Mouse (Mus musculus): ENCODE measurements around the gene Dpp6.
"Not testable (repeated sequence)": the region's sequence is repeated elsewhere in the genome, so short reads cannot be mapped to it uniquely, and the experiment has no call there.

Dpp6 gene

DNA sequence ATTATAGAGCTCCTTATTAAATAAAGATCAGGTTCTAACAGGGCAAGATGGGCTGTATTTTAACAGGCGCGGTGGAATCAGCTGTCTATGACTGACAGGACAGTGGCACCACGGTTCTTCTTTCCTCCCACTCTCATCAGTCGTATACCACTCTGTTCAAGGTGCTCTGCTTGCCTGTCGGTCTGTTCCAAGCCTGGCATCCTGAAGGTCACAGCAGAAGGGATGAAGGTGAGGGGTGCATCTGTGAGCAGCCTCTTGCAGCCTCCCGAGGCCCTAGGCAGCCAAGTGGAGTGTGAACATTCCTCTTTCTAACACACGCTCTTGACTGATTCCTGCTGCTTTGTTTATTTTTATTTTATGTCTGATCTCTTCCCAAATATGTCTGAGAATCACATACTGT is 591.9 kb downstream of the Dpp6 start:
- no peak for DNase-seq

DNA sequence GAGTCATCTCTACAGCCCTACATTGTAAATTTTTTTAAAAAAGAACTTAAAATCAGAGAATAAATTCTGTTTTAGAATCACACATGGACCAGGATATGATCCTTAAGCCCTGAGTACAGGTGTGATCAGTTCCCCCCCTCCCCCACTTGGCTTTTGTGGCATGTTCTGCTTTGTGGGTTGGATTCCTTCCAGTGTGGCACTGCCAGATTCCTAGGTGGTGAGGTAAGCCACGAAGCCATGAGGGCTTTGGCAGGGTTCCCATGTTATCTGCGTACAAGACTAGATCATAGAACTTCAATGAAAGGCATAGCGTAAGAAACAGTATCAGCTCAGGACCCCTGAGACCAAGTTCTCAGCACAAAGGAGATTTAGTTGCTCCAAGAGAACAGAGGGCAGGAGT is 596.0 kb downstream of the Dpp6 start:
- peak; percentile 51 for DNase-seq

DNA sequence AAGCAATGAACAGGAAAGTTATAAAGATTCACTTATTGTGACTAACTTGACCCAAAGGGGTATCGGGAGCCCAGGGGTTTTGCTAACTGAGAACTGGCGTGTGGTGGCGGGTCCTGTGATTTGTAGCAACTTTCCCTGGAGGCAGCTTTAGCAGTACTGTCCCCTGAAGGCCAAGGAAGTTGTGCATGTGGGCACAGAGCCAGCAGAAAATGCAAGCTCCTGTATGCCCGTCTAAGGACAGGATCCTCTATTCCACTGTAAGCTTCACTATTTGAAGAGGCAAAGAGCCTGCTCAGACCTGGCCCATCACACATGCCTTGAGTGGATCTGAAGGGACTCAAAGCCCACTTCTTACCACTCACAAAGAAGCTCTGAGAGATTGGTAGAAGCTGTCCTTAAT is 598.5 kb downstream of the Dpp6 start:
- DNase-seq = peak; percentile 3

DNA sequence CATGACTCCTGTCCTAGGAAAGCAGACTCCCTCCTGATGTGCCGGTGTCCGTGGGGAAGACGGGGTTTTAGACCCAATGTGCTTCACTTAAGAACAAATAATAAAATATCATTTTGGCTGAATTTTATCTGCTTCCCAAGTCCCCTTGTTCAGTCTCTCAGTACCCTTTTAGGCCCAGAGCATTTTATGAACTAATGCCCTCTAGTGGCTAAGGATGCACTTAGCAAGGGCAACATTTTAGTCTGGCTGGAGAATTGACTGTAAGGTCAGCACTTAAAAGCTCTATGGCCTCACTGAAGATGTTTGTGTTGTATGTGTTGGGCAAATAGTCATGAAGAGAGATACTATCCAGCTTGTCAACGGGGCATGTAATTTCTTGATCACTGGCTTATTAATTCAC is 599.6 kb downstream of the Dpp6 start:
- DNase-seq = peak; percentile 5

DNA sequence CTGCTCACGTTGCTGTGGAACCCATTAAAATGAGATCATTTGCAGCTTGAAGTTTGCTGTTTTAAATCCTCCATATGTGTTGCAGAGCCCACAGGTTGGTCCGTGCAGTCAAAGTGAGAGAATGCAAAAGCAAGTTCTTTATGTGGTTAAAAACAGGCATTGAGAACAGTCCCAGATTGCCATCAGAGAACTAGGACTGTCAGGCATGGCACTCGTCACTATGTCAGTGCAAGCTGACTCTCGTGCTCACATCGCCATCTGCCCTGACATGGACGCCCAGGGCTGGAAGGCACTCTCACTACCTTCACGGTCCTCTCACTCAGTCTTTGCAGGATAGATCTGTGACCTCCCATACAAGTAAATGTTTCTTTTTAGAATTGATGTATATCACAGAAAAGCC is 600.4 kb downstream of the Dpp6 start:
- no peak for DNase-seq

DNA sequence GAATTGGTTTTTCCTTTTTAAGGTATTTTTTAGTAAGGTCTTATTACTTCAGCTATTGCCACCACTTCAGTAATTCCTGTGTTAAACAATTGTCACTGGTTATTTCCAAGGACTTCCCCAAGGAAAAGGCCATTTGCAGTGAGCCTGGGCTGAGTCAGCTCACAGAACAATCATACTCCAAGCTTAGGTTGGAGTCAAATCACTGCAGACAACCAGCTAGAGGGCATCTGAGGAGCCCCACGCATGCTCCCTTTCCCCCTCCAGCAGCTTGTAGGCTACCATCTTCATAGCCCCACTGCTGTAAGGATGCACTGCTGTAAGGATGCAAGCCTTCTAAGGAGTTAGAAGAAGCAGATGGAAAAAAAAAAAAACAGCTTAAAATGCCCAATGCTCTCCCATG is 601.9 kb downstream of the Dpp6 start:
- DNase-seq = no peak

DNA sequence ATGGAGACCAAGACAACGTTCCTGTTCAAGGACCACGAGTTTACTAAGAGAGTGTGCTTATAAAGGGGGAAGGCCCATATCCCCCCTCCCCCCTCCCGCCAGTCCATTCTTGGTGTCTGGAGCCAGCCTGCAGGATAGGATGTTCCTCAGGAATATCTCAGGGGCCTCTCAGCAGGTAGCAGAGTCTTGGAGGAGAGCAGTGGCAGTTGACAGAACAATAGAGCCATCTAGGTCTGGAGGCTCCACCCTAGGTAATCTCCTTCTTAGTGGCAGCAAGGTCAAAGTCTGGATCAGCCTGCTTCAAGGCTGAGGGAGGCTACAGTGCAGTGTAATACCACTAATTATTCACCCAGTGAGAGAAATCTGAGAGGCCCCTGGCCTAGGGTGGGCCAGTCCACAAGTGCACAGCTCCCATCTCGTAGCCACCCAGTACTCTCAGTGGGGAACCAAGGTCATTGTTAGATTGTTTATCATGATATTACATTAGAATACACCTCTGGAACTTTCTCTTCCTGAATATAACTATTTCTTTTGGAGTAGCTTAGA is 604.2 kb downstream of the Dpp6 start:
- DNase-seq = no peak

DNA sequence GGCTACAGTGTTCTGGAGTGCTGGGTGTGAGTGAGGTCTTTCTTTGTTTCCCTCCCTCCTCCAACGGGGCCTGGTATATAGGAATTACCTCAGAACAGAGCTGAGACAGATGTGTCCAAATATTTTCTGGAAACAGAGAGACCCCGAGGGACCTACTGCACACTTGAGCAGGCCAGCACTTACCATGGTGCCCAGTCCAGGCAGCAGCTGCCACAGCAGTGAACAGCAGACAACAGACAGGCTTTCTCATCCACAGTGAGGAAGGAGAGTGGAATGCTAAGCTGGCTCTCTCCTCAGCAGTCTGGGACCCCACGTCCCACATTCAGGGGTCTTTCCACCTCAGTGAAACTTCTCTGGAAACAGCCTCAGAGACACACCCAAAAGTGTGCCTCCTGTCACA is 606.8 kb downstream of the Dpp6 start:
- DNase-seq = no peak

DNA sequence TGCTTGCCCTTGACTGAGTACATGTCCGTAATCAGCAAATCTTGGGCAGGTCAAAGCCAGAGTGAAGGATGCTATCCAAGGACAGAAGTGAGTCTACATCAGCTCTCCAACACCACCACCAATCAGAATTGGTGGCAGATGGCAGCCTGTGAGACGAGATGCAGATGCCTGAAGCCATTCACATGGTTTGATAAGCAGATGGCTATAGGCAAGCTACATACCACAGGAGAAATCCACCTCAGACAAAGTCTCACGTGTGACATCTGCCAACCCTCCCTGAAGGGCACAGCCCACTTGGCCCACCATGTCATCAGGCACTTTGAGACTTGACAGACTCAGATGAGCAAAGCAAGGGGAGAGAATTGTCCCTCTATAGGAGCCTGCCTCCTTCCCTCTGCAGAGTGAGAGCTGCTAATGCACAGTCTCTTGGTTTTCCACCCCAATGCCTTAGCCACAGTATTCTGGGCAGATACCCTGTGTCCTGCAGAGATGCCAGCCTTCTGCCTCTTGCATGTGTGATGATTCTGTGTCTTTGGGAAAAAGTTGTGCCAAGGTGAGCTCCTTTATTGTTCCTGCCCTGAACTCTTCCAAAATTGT is 607.6 kb downstream of the Dpp6 start:
- no peak for DNase-seq

DNA sequence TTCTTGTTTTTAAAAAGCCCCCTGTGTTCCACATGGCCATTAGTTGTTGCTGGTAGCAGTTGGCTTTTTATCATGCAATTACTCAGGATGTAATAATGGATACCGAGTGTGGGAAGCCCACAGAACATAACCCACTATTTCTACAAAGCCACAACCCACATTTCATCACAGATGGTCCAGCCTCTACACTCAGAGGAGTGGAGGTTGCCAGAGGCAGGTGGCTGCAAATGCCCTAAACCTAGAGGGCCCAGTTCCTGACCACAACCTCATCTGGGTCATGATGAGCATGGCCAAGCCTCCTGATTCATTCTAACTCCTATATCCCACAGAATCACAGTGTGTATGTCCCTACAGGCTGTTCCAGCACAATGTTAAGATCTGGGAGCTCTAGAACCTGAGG is 609.2 kb downstream of the Dpp6 start:
- no peak for DNase-seq

DNA sequence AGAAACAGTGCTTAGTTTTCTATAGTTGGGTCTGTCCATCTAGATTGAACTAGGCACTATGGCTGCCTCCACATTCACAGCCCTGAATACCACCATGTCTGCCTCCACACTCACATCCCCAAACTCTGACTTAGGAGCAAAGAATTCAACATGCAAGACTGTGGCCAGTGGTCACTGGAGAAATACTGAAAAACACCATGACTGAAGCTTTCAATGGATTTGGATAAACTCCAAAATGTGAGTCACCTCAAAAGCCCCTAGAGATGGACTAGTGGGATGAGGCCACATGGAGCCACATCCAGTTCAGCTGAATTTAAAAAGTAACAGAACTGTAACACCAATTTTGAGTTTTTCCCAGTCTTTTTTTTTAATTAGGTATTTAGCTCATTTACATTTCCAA is 616.6 kb downstream of the Dpp6 start:
- no peak for DNase-seq

DNA sequence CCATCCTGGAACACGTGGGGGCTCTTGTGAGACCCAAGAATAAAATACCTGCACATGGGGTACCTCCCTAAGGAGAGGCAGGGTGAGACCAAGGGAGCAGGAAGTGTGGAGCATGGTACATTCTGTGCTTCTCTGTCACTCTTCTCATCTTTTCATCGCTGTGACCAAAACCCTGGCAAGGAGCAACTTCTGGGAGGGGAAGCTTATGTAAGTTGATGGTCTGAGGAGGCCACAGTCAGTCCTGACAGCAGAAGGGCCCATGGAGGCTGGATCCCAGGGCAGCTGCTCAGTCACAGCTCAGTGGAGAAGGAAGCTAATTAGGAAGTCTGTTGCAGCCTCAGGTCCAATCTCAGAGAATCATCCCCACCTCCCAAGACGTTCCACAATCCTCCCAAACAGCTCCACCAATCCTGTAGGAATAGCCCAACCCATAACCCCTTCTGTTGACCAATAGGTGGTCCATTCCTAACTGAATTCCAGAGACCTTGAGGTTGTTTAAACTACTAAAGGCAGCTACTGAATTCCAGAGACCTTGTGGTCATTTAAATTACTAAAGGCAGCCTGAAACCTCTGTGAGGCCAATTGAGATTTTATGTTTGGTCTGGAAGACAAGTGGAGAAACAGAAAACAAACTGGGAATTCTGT is 636.3 kb downstream of the Dpp6 start:
- no peak for DNase-seq

DNA sequence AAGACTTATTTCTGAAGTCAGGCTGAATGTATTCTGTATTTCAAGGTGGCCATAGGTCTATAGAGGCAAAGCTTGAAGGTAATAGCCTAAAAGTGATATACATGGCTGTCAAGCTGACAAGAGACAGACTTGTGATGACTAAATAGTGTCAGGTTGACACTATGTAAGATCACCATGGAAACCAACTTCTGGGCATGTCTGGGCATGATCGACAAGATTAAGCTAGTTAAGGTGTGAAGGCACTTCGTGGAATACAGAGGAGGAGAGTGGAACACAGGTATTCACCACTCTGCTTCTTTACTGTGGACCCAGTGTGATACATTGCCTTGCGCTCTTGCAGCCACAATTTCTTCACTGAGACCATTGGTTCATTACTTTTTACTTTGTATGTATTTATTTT is 637.4 kb downstream of the Dpp6 start:
- DNase-seq = no peak

DNA sequence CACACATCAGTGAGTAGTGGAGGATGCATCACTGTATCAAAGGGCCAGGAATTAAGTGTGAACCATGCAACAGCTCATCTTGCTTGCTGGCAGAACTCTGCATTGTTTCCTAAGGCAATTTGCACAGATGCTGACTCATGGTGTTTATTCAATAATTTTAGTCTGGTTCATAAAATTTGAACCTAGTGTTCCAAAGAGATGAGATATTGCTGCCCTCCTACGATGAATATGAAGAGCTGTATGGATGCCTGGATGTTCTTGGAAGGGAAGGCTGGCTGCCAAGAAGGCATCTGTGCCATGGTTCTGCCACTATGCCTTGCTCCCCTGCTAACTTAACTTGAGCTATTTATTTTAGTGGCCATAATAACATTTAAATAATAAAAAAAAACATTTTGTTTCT is 640.0 kb downstream of the Dpp6 start:
- DNase-seq = no peak

DNA sequence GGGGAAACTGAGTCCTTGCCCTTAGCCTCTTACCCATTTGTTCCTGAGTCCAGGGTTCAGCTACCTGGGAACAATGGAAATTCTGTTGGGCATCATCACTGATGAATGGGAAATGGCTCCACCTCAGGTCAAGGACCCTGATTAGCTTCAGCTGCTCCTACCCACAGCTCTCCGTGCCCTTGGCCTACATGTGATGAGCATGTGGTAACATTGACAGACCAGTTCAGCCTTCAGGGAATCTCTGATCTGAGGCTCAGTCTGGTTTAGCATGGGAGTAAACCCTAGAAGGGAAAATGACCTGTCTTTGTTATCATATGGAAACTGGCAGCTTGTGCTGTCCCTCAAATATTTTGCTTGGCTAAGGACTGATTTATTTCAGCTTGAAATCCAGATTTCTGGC is 640.7 kb downstream of the Dpp6 start:
- DNase-seq = no peak

DNA sequence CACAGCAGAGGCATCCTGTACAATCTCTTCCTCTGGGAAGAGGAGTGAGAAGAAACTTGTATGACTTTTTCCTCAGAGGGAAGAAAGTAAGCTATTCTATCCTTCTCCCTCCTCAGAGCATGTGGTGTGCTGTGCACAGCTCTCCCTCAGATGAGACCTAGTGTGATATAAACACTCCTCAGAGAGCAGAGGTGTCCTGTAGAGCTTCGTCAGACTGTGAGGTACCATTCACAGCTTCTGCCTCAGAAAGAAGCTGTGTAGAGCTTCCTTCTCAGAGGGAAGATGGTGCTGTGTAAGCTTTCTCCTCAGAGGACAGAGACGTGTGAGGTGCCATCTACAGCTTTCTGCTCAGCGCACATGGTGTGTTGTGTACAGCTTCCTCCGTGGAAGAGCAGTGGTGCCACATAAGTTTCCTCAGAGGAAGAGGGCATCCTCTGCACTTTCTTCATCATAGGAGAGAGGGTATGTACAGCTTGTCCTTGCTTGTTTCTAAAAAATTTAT is 658.0 kb downstream of the Dpp6 start:
- no peak for DNase-seq

DNA sequence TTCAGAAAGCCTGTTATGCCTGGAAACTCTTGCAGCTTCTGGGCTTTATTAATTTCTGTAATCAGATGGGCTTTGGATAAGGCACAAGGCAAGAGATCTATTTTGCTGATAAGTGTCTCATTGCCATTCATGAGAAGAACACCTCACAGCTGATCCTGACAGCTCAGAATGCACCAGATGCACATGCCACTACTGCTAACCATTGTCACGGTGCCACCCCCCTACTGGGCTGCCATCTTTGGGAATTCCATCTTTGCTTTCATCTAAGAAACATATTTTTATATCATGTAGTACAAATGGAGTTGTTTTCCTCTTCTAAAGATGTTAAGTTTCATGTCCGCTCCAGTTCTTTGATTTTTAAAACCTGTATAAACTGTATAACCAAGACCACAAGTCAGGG is 664.7 kb downstream of the Dpp6 start:
- DNase-seq = no peak

DNA sequence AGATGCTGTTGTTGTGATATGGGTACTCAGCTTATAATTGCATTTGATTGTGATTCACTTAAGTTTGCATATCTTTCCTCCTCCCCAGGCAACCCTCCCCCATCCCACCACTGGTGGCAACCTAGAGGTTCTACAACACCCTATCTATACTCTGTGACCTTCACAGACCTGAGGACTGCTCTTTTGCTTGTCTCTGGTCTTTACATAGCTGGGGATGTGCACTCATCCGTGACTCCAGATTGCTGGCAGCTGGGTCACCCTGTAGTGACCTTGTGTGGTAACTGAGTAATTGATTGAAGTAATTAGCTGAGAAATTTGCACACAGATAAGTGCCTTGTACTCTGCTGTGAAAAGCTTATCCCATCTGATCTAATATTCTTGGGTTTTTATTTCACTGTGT is 669.1 kb downstream of the Dpp6 start:
- DNase-seq = no peak

DNA sequence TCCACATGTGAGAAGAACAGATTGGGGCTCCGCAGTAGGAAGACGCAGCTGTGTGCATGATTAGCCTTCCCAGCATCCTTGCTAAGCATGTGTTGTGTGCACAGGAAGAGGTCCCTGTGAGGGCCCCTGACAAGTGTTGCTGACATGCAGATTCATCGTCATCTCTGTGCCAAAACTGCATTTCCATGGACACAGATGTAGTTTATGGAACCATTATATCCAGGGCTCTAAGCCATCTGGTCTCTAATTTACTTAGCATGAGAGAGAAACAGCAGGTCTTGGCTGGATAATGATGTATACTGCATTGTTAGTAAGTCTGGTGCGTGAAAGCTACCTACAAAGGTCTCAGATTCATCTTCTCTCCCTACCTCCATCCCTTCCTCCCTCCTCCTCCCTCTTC is 673.9 kb downstream of the Dpp6 start:
- DNase-seq = no peak

DNA sequence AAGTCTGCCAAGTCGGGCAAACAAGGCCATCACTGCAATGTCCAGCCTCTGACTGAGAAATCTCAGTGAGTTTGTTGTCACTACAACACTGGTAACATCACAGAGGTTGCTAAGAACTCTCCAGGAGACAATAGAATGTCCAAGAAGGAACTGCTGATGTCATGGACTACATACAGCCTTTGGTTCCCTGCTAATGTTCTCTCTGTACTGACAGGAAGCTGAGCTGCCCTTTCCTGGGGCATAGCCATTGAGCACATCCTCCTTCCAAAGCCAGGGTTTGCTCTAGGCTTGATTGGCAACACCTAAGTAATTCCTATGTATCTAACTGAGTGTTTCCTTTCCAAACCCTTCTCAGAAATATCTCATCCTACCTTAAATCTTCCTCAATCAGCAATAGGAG is 684.3 kb downstream of the Dpp6 start, which contains the start of gene Speer4b:
TSS of gene Speer4b (minus strand) at position 101 of the 400 bp plus-strand sequence.
- not testable (repeated sequence) for DNase-seq

DNA sequence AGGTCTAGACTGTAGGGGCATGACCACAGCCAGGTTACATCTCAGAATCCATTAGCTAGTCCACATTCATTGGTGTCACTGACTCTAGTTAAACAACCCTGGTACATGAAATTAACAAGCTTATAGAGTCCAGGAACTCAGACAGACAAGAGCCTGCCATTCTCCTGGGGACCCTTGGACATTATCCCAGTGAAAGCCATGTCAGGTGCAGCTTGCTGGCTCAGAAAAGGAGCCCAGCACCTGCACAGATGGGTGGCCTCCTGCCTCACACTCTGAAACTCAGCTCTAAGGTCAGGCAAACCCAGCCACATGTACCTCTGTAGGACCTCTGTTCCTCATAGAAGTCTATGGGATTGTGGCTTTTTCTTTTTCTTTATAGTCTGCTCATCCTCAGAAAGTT is 701.7 kb downstream of the Dpp6 start:
- no peak for DNase-seq

DNA sequence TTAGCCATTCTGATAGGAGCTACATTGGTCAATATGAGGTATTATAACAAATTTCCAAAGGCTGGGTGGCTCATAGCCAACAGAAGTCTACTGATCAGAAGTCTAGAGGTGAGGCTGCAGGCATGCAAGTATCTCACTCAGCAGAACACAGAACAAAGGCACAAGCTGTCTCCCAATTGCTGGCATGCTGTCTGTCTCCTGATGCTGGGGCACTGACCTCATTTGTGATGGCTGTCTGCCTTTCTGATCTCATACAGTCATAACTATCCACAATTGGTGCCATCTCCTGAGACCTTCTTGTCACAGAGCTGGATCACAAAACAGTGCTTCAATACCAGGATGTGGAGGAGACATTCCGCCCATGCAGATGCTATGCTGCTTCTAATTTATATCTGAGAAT is 709.9 kb downstream of the Dpp6 start:
- no peak for DNase-seq

DNA sequence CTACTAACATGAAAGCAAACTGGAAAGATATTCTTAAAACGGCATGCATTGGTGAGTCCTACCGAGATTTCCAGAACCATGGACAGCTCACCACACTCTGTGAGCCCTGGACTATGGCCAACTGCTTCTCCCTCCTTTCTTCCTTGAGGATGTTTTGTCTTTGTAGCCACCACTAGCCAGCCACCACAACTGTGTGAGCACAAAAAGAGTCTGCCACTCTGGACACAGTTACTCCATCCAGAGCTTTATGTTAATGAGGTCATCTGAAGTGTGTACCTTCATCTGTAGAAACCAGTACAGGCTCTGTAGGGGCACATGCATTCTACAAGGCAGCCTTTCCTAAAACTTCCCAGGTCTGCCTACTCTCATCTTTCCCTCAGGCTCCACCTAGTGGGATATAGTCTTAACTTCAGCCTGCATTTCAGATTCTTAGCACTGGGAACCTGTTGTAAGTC is 727.8 kb downstream of the Dpp6 start:
- peak; percentile 54 for DNase-seq

DNA sequence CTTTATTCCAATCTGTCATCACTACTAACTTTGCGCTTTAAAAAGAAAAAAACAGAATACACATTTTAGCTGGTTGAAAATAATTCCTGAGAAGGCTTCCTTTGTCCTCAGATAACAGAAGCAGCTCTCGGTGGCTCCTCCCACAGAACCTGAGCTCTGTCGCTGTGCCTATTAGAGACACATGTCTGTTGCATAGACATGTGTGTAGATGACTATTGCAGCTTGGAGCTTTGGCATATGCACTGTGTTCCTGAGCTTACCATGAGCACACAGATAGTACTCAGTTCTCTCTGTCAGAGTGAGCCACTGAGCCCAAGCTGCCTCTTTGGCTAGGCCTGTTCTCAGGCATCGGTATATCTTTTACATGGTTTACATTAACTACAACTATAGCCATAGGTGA is 732.3 kb downstream of the Dpp6 start:
- no peak for DNase-seq

DNA sequence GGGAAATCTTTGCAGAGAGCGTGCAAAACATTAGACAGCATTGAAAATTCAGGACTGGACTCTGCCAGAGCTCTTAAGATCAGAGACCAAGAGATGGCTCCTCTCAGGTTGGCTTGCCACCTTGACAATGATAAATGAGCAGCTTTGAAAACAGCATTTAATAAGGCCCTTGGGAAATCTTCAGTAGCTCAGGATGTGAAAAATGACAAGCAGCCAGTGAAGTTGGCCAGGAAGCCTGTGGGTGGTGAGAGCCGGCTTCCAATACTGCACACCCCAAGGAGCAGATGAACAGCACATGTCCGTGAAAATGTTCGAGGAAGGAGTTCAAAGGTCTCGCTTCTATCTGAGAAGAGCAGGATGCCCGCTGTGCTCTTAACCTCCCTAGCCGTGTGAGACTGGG is 748.7 kb downstream of the Dpp6 start:
- no peak for DNase-seq
